Mouse (Mus musculus) heart, embryonic 10.5 days (tissue): ENCODE results near the gene Sh2d2a. TPM values are rescaled to one million over a fixed set of nuclear protein-coding genes. Genes with fewer than 3 reads are reported as not detected.
"Not testable (repeated sequence)": the region's sequence is repeated elsewhere in the genome, so short reads cannot be mapped to it uniquely, and the experiment has no call there.

Experiments
- DNase-seq: peaks from one replicate; pipeline ENCODE4 v3.0.0-alpha.2; 2017; ENCODE audit warnings: low spot score
- H3K27ac ChIP-seq: fragments of 300-500 bp; sonication (generic); 2 replicates; pipeline ENCODE4 v1.5.1; 2016; ENCODE audit warnings: mild to moderate bottlenecking
- H3K27me3 ChIP-seq: fragments of 300-500 bp; sonication (generic); 2 replicates; pipeline ENCODE4 v1.6.1; 2016; ENCODE audit warnings: mild to moderate bottlenecking; ENCODE audit not compliant: poor library complexity, insufficient read depth, severe bottlenecking
- H3K36me3 ChIP-seq: fragments of 300-500 bp; sonication (generic); 2 replicates; pipeline ENCODE4 v1.6.1; 2016; ENCODE audit warnings: mild to moderate bottlenecking, moderate library complexity
- H3K4me1 ChIP-seq: fragments of 300-500 bp; sonication (generic); 2 replicates; pipeline ENCODE4 v1.6.1; 2016; ENCODE audit warnings: mild to moderate bottlenecking
- H3K4me3 ChIP-seq: fragments of 300-500 bp; sonication (generic); 2 replicates; pipeline ENCODE4 v1.5.1; 2016; ENCODE audit warnings: mild to moderate bottlenecking, moderate library complexity
- H3K9me3 ChIP-seq: fragments of 300-500 bp; sonication (generic); 2 replicates; pipeline ENCODE4 v1.6.1; 2016; ENCODE audit warnings: mild to moderate bottlenecking, moderate library complexity
- WGBS: fragments of 180-500 bp; shearing (Covaris S2); methylation state at CpG from one replicate; pipeline ENCODE4 v1.1.7; 2016; 5-methylcytosine and 5-hydroxymethylcytosine counted together
- polyA plus RNA-seq: library from polyadenylated mRNA; unstranded; fragments of >200 nt; fragmentation: Nextera tagmentation; extraction: Ambion mirVana; gene quantifications from 2 replicates; pipeline ENCODE4 v1.2.1, GENCODE M21; 2016

The Sh2d2a gene
- polyA plus RNA-seq, 1 experiment from 2014 or later = 0.23 TPM

DNA sequence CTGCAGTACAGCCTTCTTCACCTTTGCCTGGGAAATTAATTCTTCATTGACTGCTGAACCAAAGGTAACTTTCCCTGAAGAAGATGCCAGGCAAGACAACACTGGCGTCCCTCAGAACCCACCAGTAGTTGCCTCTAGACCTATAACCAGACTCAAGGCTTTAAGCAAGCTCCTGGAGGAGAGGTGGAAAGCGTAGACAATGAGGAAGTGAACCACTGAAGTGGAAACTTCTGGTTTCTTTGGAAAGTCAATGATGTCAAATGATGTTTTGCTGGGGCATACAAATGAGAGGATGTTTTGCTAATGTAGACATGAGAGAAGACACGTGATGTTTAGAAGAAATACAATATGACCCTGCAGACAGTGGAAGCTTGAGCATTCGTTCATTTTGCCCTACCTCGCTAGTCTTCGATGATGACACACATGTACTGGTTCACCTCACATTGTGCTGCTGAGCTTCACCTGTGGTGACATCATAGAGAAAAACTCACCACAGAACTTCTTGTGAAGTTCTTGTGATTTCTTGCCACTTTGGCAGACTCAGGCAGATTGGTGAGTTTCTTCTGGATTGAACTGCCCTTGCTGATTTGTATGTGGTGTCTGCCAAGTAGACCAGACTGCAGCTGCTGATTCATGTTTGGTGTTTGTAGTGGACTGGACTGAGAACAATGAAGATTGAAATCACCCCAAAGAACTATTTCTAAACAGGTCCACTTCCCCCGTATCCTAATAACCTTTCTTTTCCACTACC is 14.3 kb upstream of the Sh2d2a start:
- H3K9me3 ChIP-seq = no peaks in the 10 kb centered on the region
- H3K4me1 ChIP-seq = no peaks in the 10 kb centered on the region
- H3K27me3 ChIP-seq = no peaks in the 10 kb centered on the region
- WGBS = 79% methylated on average over 7 of the region's 7 CpGs
- H3K4me3 ChIP-seq = no peak overlapping the region
- no peaks in the 10 kb centered on the region for H3K36me3 ChIP-seq
- no peak overlapping the region for H3K27ac ChIP-seq
- no peak for DNase-seq

DNA sequence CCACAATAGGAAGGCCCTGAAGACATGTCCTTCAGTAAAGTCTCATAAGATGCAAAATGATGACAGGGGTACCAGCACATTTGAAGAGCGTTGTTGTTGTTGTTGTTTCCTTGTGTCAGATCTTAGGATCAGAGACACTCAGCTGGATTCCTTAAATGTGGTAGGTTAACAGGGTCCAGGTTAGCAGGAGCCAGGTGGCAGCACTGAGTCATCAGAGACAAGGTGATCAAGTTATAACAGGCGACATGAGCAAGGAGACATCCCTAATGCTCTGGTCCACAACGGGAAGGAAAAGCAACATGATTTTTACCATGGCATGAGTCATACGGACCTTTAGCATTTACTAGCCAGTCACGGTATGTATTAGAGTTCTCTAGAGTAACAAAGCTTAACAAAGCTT is 13.1 kb upstream of the Sh2d2a start:
- Histone ChIP-seq H3K9me3 (no peaks in the 10 kb centered on the region), H3K27me3 (no peaks in the 10 kb centered on the region), H3K4me1 (no peaks in the 10 kb centered on the region), H3K4me3 (no peak overlapping the region), H3K27ac (no peak overlapping the region), H3K36me3 (no peaks in the 10 kb centered on the region)
- no peak for DNase-seq
- 64% methylated on average over 5 of the region's 5 CpGs for WGBS

DNA sequence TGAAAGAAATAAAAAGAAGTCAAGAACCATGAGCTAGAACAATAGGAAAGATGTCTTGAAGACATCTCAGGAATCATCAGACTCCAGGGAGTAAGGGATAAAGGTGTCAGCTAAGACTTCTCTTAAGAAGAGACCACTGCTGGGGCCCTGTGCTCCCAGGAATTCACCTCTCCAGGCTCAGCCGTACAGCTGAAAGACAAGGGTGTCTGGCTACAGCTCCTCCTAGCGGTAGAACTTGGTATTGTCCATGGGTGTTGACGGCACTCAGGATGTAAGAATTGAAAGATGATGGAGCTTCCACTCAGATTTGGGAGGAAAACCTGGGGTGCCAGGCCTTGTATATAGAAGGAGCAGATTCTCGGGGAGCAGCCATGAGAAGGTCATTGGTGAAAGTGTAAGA is 7.9 kb upstream of the Sh2d2a start:
- Histone ChIP-seq H3K4me3 (no peak overlapping the region), H3K27ac (no peak overlapping the region), H3K4me1 (no peaks in the 10 kb centered on the region), H3K9me3 (no peaks in the 10 kb centered on the region), H3K36me3 (no peaks in the 10 kb centered on the region), H3K27me3 (peaks cover 15% of the 10 kb centered on the region; the same call in 1 of the 2 replicates)
- under 1% methylated on average over 4 of the region's 4 CpGs for WGBS
- no peak for DNase-seq

DNA sequence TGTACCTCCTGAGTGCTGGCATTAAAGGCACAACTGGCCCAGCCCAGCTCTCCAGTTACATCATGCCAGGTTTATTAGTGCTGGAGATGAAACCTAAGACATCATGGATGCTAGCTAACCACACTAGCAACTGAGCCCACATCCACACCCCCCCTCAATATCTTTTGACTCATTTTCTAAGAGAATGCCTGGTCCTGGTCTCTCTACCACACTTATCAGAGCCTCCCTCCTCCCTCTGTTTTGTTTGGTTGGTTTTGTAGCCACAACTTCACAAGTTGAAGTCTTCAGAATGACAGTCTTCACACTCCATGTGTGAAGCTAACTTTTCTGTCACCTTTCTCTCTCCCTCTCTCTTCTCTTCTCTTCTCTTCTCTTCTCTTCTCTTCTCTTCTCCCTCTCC is 5.7 kb upstream of the Sh2d2a start:
- Histone ChIP-seq H3K4me3 (no peak overlapping the region), H3K9me3 (no peaks in the 10 kb centered on the region), H3K4me1 (no peaks in the 10 kb centered on the region), H3K36me3 (no peaks in the 10 kb centered on the region), H3K27ac (no peak overlapping the region), H3K27me3 (peaks cover 15% of the 10 kb centered on the region; the same call in 1 of the 2 replicates)
- DNase-seq = no peak

DNA sequence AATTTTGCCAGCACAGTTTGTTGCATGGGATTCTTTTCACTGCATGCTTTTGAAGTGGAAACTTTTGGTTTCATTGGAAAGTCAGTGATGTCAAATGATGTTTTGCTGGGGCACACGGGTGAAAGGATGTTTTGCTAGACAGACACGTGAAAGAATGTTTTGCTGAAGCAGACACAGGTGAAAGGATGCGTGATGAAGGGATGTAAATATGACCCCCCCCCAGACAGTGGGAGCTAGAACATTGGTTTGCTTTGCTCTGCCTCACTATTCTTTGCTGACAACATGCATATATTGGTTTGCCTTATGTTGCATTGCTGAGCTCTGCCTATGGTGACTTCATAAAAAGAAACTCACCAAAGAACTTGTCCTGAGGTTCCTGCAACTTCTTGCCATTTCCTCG is 1.6 kb upstream of the Sh2d2a start:
- Histone ChIP-seq H3K4me1 (peaks cover 13% of the 10 kb centered on the region), H3K4me3 (no peak overlapping the region), H3K27ac (no peak overlapping the region), H3K27me3 (peaks cover 3% of the 10 kb centered on the region; the same call in 1 of the 2 replicates), H3K9me3 (no peaks in the 10 kb centered on the region), H3K36me3 (no peaks in the 10 kb centered on the region)
- 77% methylated on average over 4 of the region's 4 CpGs for WGBS
- DNase-seq = no peak

DNA sequence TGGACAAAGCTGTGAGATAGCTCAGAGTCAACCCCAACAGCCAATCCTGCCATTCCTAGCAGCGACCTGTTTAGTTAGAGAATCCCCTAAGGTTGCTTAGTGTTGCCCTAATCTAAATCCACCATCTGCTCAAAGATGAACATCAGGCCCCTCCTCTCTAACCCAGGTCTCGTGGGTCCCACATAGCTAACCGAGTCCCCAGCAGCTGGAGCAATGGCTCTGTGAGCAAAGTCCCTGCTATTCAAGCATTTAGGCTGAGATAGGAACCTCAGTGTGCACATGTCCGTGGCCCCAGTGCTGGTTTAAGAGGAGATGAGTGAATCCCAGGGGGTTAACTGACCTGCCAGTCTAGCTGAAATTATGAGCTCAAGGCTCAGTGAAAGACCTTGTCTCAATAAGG is 369 bp upstream of the Sh2d2a start:
- no peaks in the 10 kb centered on the region for H3K27me3 ChIP-seq
- no peaks in the 10 kb centered on the region for H3K9me3 ChIP-seq
- no peak overlapping the region for H3K4me3 ChIP-seq
- peaks cover 13% of the 10 kb centered on the region for H3K4me1 ChIP-seq
- no peak overlapping the region for H3K27ac ChIP-seq
- WGBS = 73% methylated on average over 4 of the region's 4 CpGs
- H3K36me3 ChIP-seq = no peaks in the 10 kb centered on the region
- DNase-seq = no peak

DNA sequence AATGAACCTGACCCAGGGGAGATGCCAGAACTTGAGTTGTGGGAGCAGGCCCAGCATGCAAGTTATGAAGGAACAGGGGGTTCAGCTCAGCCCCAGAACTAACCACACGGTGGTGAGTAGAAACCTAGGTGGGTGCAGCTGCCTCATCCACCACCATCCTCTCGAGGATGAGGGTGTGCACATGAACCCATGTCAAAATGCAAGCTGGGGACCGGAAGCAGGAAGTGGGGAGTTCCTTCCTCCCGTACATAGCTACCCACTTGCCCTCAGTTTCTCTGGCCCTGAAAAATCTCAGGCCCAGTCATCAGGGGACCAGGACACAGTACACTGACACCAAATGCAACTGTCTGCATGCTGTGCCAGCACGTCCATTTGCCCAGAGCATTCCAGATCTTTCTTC is 1.1 kb downstream of the Sh2d2a start:
- H3K4me3 ChIP-seq = no peak overlapping the region
- 52% methylated on average over 5 of the region's 5 CpGs for WGBS
- peaks cover 13% of the 10 kb centered on the region for H3K4me1 ChIP-seq
- H3K36me3 ChIP-seq = no peaks in the 10 kb centered on the region
- no peak for DNase-seq
- H3K27me3 ChIP-seq = 0 out of 2 replicates have a peak, but pooled peaks cover 9% of the 10 kb centered on the region
- H3K27ac ChIP-seq = no peak overlapping the region
- no peaks in the 10 kb centered on the region for H3K9me3 ChIP-seq

DNA sequence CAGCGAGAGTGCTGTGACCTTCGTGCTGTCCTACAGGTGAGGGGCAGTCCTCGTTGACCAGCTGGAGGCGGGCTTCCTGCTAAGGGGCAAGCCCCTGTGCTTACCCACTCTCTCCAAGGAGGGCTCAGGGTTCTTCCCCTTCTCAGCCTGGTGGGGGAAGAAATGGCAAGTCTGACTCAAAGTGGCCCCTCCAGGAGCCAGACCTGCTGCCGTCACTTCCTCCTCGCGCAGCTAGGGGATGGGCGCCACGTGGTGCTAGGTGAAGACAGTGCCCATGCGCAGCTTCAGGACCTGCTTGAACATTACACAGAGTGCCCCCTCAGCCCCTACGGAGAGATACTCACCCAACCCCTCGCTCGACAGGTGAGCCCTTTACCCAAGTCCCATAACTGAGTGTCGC is 2.6 kb downstream of the Sh2d2a start:
- WGBS = 74% methylated on average over 14 of the region's 14 CpGs
- Histone ChIP-seq H3K4me1 (peaks cover 23% of the 10 kb centered on the region), H3K9me3 (no peaks in the 10 kb centered on the region), H3K27me3 (0 out of 2 replicates have a peak, but pooled peaks cover 9% of the 10 kb centered on the region), H3K4me3 (no peak overlapping the region), H3K27ac (no peak overlapping the region), H3K36me3 (no peaks in the 10 kb centered on the region)
- DNase-seq = no peak

DNA sequence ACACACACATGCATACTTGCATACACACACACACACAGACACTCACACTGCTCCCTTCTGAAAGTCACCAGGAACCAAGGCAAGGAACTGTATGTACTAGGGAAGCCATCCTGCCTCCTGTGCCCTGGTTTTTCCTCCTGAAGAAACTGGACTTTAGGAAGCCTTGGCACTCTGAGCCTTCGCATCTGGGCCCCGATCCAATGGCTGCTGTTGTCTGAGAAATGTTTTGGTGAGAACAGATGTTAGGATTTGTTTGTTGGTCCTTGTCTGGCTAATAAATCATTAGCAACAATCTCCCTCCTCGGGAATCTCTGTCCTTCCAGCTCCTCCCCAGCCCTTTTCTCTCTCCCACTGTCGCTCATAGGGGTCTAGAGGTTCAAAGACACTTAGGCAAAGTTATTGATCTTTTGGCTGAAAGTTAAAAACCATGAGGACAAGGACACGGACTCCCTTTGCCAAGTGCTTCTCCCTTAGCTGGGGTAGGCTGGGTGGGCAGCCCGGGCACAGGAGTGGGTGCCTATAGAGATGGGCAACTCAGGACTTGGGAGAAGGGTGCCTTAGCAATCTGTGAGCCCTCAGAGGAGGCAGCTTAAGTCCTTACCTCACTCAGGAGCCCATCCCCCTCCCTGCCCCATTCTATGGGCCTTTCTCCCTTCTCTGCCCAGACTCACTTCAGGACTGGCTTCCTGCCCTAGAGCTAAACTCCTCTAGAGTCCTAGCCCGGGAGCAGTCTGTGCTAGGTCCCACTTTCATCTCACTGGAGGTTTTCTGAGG is 8.4 kb downstream of the Sh2d2a start:
- DNase-seq = no peak
- peaks cover 44% of the 10 kb centered on the region for H3K36me3 ChIP-seq
- 0 out of 2 replicates have a peak, but pooled peaks cover 9% of the 10 kb centered on the region for H3K27me3 ChIP-seq
- H3K4me3 ChIP-seq = no peak overlapping the region
- 66% methylated on average over 7 of the region's 7 CpGs for WGBS
- H3K27ac ChIP-seq = no peak overlapping the region
- H3K9me3 ChIP-seq = no peaks in the 10 kb centered on the region
- peaks cover 11% of the 10 kb centered on the region for H3K4me1 ChIP-seq

DNA sequence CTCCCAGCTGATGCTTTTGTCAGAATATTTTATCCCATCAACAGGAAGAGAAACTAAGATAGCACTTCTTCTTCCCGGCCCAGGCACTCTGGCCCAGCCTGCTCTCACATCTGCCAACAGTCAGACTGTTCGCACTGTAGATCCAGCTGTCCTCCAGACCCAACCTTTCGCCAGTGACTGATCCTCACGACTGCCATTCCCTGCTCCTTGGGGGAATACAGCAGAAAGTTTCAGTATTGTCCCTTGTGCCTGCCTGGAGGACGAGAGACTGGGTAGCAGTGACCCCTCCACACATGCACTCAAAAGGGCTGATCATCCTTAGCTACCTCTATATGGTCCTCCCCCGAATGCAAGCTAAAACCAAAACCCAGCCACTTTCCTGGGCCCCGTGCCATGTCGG is 9.4 kb downstream of the Sh2d2a start:
- H3K27ac ChIP-seq = no peak overlapping the region
- no peak overlapping the region for H3K4me3 ChIP-seq
- 0 out of 2 replicates have a peak, but pooled peaks cover 9% of the 10 kb centered on the region for H3K27me3 ChIP-seq
- 83% methylated on average over 8 of the region's 8 CpGs for WGBS
- H3K36me3 ChIP-seq = peaks cover 49% of the 10 kb centered on the region
- no peak for DNase-seq
- H3K4me1 ChIP-seq = peaks cover 11% of the 10 kb centered on the region
- no peaks in the 10 kb centered on the region for H3K9me3 ChIP-seq

DNA sequence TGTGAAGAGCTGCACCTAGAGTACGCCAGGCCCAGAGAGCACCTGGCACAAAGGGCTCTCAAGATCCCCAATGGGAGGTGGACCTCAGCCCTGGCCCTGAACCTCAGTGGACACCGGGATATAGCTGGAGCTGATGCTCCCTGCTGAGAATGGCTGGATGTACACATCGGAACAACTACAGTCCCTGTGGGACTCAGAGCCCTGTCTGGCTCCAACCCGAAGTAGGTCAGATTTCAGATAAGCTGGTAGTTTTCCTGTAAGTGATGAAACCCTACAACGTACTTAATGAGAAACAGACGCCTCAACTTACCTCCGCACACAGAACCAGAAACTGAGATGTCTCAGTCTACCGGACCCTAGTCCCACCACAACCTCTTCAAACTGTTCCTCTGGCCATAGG is 11.1 kb downstream of the Sh2d2a start:
- WGBS = 79% methylated on average over 8 of the region's 8 CpGs
- H3K4me1 ChIP-seq = peaks cover 11% of the 10 kb centered on the region
- no peak overlapping the region for H3K4me3 ChIP-seq
- no peaks in the 10 kb centered on the region for H3K27me3 ChIP-seq
- DNase-seq = no peak
- no peaks in the 10 kb centered on the region for H3K9me3 ChIP-seq
- no peak overlapping the region for H3K27ac ChIP-seq
- H3K36me3 ChIP-seq = peaks cover 66% of the 10 kb centered on the region

DNA sequence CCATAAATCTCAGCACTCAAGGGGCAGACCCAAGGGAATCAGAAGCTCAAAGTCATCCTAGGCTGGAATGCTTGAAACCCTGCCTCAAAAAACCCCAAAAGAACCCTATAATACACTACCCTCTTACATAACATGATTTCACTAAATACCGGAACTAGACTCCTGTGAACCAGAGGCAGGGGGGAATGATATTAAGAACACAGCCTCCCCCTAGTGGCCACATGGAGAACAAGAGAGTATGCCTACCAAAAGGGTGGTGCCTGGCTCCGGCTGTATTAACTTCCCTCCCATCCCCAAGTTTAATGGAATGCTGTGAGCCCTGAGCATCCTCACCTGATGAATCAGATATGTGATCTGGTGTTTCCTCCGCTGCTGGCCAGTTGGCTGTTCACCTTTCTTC is 13.3 kb downstream of the Sh2d2a start:
- peaks cover 83% of the 10 kb centered on the region for H3K36me3 ChIP-seq
- H3K27ac ChIP-seq = no peak overlapping the region
- H3K4me3 ChIP-seq = no peak overlapping the region
- no peaks in the 10 kb centered on the region for H3K9me3 ChIP-seq
- DNase-seq = no peak
- 37% methylated on average over 3 of the region's 3 CpGs for WGBS
- no peaks in the 10 kb centered on the region for H3K4me1 ChIP-seq
- H3K27me3 ChIP-seq = no peaks in the 10 kb centered on the region

DNA sequence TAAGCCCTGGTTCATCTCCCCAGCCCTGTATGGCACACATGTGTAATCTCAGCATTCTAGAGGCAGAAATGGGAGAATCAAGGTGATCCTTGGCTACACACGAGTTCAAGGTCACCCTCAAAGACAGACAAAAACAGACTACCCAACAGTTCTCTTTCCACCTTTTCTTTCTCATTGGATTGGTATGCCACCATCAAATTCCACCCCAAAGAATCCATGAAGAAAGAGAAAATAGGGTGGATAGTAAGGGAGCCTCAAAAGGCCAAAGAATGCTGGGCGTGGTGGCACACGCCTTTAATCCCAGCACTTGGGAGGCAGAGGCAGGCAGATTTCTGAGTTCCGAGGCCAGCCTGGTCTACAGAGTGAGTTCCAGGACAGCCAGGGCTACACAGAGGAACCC is 17.6 kb downstream of the Sh2d2a start:
- 90% methylated on average over 4 of the region's 4 CpGs for WGBS
- H3K9me3 ChIP-seq, DNase-seq, H3K27ac ChIP-seq, H3K4me3 ChIP-seq, H3K27me3 ChIP-seq, H3K4me1 ChIP-seq: not testable (repeated sequence)
- H3K36me3 ChIP-seq = peaks cover 88% of the 10 kb centered on the region
